Mouse (Mus musculus) bone marrow macrophage, adult 2 months (primary cell): ENCODE data around the gene Tlr2. TPM values are rescaled to one million over a fixed set of nuclear protein-coding genes. Genes with fewer than 3 reads are reported as not detected.

Experiments
- H3K27ac ChIP-seq: 2 replicates; pipeline ENCODE4 v1.5.1; 2012; ENCODE audit warnings: low read depth, low read length; ENCODE audit not compliant: insufficient read depth
- H3K4me1 ChIP-seq: 2 replicates; pipeline ENCODE4 v1.6.1; 2012; ENCODE audit warnings: low read length; ENCODE audit not compliant: control insufficient read depth, insufficient read depth
- H3K4me3 ChIP-seq: 2 replicates; pipeline ENCODE4 v1.5.1; 2012; ENCODE audit warnings: mild to moderate bottlenecking, low read length, moderate library complexity; ENCODE audit not compliant: insufficient read depth
- CTCF ChIP-seq: IDR thresholded peaks from 2 replicates; pipeline ENCODE4 v1.5.1; 2012; ENCODE audit warnings: low read depth, mild to moderate bottlenecking, low read length, moderate library complexity
- POLR2A ChIP-seq: IDR thresholded peaks from 2 replicates; pipeline ENCODE4 v1.6.1; 2012; ENCODE audit warnings: mild to moderate bottlenecking, low read depth, low read length, borderline replicate concordance
- polyA plus RNA-seq: library from polyadenylated mRNA; stranded (reverse); fragments of >200 nt; gene quantifications from 2 replicates; pipeline ENCODE4 v1.2.4, GENCODE M21; 2012; ENCODE audit not compliant: missing spikeins, insufficient read depth, insufficient read length

Gene Tlr2
- polyA plus RNA-seq, 1 experiment, result 121 TPM

- peaks cover 30% of the 10 kb centered on the region for H3K4me1 ChIP-seq
- H3K27ac ChIP-seq, result no peak overlapping the region
- TF ChIP-seq POLR2A, result no peak
- no peak for TF ChIP-seq CTCF
- no peak overlapping the region for H3K4me3 ChIP-seq
Observed at GRCm38 (mm10) chr3:83836685-83837084, 4.9 kb downstream of the Tlr2 start.

- Histone ChIP-seq H3K4me3 (no peak overlapping the region), H3K4me1 (peaks cover 12% of the 10 kb centered on the region), H3K27ac (no peak overlapping the region)
- no peak for TF ChIP-seq CTCF
- TF ChIP-seq POLR2A, result no peak
Observed at GRCm38 (mm10) chr3:83828145-83828611, 13.4 kb downstream of the Tlr2 start.

GRCm38 (mm10) chr3:83827684-83828083 is 13.9 kb downstream of the Tlr2 start:
- H3K27ac ChIP-seq, result no peak overlapping the region
- H3K4me3 ChIP-seq, result no peak overlapping the region
- peaks cover 12% of the 10 kb centered on the region for H3K4me1 ChIP-seq
- TF ChIP-seq POLR2A (no peak), CTCF (no peak)

GRCm38 (mm10) chr3:83823774-83824173 is 17.8 kb downstream of the Tlr2 start:
- no peak for TF ChIP-seq CTCF
- Histone ChIP-seq H3K4me1 (peaks cover 19% of the 10 kb centered on the region), H3K27ac (peak overlapping the region; percentile 30; the same call in 1 of the 2 replicates), H3K4me3 (no peak overlapping the region)

GRCm38 (mm10) chr3:83816372-83816925 is 25.1 kb downstream of the Tlr2 start:
- H3K4me3 ChIP-seq, result no peak overlapping the region
- peaks cover 11% of the 10 kb centered on the region for H3K4me1 ChIP-seq
- H3K27ac ChIP-seq, result no peak overlapping the region
- no peak for TF ChIP-seq CTCF
- TF ChIP-seq POLR2A, result no peak

- Histone ChIP-seq H3K27ac (peak overlapping the region; percentile 51), H3K4me1 (peaks cover 21% of the 10 kb centered on the region), H3K4me3 (no peak overlapping the region)
- TF ChIP-seq CTCF (no peak), POLR2A (no peak)
Observed at GRCm38 (mm10) chr3:83812863-83813262, 28.7 kb downstream of the Tlr2 start.

- peak overlapping the region; percentile 48 for H3K4me3 ChIP-seq
- peak overlapping the region; percentile 85 for H3K27ac ChIP-seq
- TF ChIP-seq POLR2A (0 out of 2 replicates have a peak, but pooled peaks have one; percentile 26), CTCF (no peak)
Observed at GRCm38 (mm10) chr3:83811987-83812386, 29.6 kb downstream of the Tlr2 start.

GRCm38 (mm10) chr3:83808483-83808882 is 33.1 kb downstream of the Tlr2 start:
- Histone ChIP-seq H3K4me3 (no peak overlapping the region), H3K27ac (no peak overlapping the region), H3K4me1 (peaks cover 26% of the 10 kb centered on the region)
- TF ChIP-seq POLR2A (no peak), CTCF (no peak)

More at GRCm38 (mm10) chr3:83811987-83812386, 29.6 kb downstream of the Tlr2 start:
- peaks cover 21% of the 10 kb centered on the region for H3K4me1 ChIP-seq

GRCm38 (mm10) chr3:83801649-83802155 is 39.9 kb downstream of the Tlr2 start:
- Histone ChIP-seq H3K27ac (no peak overlapping the region), H3K4me1 (peaks cover 9% of the 10 kb centered on the region), H3K4me3 (no peak overlapping the region)
- 0 out of 2 replicates have a peak, but pooled peaks have one; percentile 11 for TF ChIP-seq CTCF
- no peak for TF ChIP-seq POLR2A

- no peak overlapping the region for H3K4me3 ChIP-seq
- H3K27ac ChIP-seq, result no peak overlapping the region
- TF ChIP-seq CTCF (no peak), POLR2A (no peak)
- peaks cover 10% of the 10 kb centered on the region for H3K4me1 ChIP-seq
Observed at GRCm38 (mm10) chr3:83799486-83799885, 42.1 kb downstream of the Tlr2 start.
